Mouse (Mus musculus) intestine, embryonic 16.5 days (tissue): ENCODE measurements around the gene Uts2r. TPM values are rescaled to one million over a fixed set of nuclear protein-coding genes. Genes with fewer than 3 reads are reported as not detected.

Source experiments
- ATAC-seq: fragments of 200-750 bp; cut with Nextera tagmentation; 2 replicates; pipeline ENCODE4 v1.8.0; 2017; ENCODE audit warnings: moderate TSS enrichment, moderate library complexity
- H3K27ac ChIP-seq: fragments of 300-500 bp; sonication (generic); 2 replicates; pipeline ENCODE4 v1.5.1; 2014; ENCODE audit warnings: mild to moderate bottlenecking, low read length
- H3K27me3 ChIP-seq: fragments of 300-500 bp; sonication (generic); replicated peaks from 2 replicates; pipeline ENCODE4 v1.6.1; 2014; ENCODE audit warnings: low read length, control low read depth, mixed read lengths; ENCODE audit not compliant: control insufficient read depth, insufficient read depth
- H3K36me3 ChIP-seq: fragments of 300-500 bp; sonication (generic); 2 replicates; pipeline ENCODE4 v1.6.1; 2014; ENCODE audit warnings: low read length, control low read depth; ENCODE audit not compliant: control insufficient read depth, insufficient read depth
- H3K4me1 ChIP-seq: fragments of 300-500 bp; sonication (generic); 2 replicates; pipeline ENCODE4 v1.6.1; 2014; ENCODE audit warnings: low read length, control low read depth, mixed read lengths; ENCODE audit not compliant: control insufficient read depth, insufficient read depth
- H3K4me2 ChIP-seq: fragments of 300-500 bp; sonication (generic); 2 replicates; pipeline ENCODE4 v1.6.1; 2014; ENCODE audit warnings: low read depth, low read length, control low read depth
- H3K4me3 ChIP-seq: fragments of 300-500 bp; sonication (generic); 2 replicates; pipeline ENCODE4 v1.5.1; 2014; ENCODE audit warnings: mild to moderate bottlenecking, low read length
- H3K9ac ChIP-seq: fragments of 300-500 bp; sonication (generic); 2 replicates; pipeline ENCODE4 v1.6.1; 2014; ENCODE audit warnings: low read depth, low read length
- H3K9me3 ChIP-seq: fragments of 300-500 bp; sonication (generic); 2 replicates; pipeline ENCODE4 v1.6.1; 2016; ENCODE audit warnings: low read length, control low read depth; ENCODE audit not compliant: control insufficient read depth
- WGBS: fragments of 180-500 bp; shearing (Covaris S2); extraction: QIAGEN DNeasy Blood & Tissue Kit; methylation state at CpG from one replicate; pipeline ENCODE4 v1.1.7; 2014; 5-methylcytosine and 5-hydroxymethylcytosine counted together
- polyA plus RNA-seq: library from polyadenylated mRNA; unstranded; fragments of >200 nt; fragmentation: Nextera tagmentation; extraction: Ambion mirVana; gene quantifications from 2 replicates; pipeline ENCODE4 v1.2.1, GENCODE M21; 2015

The Uts2r gene
- not detected in 2 replicates for polyA plus RNA-seq

DNA sequence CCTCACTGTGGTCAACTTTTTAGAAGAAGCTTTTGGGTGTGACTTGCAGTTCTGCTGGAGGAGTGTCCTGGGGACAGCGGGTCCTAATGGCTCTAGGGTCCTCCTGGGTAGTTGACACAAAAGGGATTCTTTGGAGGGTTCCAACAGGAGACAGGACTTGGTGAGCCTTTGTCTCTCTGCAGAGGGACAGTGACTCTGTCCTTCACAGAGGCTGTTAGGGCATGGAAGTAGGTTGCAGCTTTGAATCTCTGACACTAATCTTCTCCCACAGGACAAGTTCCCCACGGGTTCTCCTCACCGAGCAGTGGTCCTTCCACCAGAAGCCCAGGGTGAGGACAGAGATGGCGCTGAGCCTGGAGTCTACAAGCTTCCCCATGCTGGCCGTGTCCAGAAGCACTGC, at the start of gene Uts2r:
Gene Uts2r, plus strand, starts transcription at position 301 of the 400 bp plus-strand sequence.
- 92% methylated on average over 5 of the region's 5 CpGs for WGBS
- Histone ChIP-seq H3K36me3 (no peaks in the 10 kb centered on the region), H3K27me3 (peaks cover 26% of the 10 kb centered on the region), H3K9me3 (no peaks in the 10 kb centered on the region), H3K4me2 (no peak within 1 kb of the TSS), H3K4me1 (0 out of 2 replicates have a peak, but pooled peaks cover 4% of the 10 kb centered on the region), H3K4me3 (no peak within 1 kb of the TSS), H3K9ac (no peak within 1 kb of the TSS), H3K27ac (no peak within 1 kb of the TSS)
- no peak for ATAC-seq

DNA sequence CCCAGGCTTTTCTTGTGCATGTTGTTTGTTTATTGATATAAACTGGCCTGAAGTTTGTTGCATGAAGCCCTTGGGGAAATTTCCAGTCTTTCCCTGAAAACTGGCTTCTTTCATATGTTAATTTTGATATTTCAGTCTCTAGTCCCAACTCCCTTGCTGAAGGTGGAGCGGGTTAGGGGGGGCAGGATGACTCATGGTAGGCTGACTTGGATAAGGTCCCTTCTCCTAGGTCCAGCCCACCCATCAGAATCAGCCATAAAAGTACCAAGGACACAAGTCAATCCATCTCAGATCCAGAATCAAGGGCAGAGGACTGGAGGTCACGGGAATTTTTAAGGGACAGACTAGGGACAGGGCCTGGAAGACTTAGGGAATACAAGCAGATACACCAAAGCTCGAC, 49.0 kb upstream of the Uts2r start:
- Histone ChIP-seq H3K27ac (no peak overlapping the region), H3K27me3 (no peaks in the 10 kb centered on the region), H3K36me3 (no peaks in the 10 kb centered on the region), H3K9me3 (no peaks in the 10 kb centered on the region), H3K4me1 (no peaks in the 10 kb centered on the region), H3K9ac (no peak overlapping the region), H3K4me3 (no peak overlapping the region), H3K4me2 (no peak overlapping the region)
- ATAC-seq = no peak
- WGBS = 92% methylated on average over 3 of the region's 3 CpGs

DNA sequence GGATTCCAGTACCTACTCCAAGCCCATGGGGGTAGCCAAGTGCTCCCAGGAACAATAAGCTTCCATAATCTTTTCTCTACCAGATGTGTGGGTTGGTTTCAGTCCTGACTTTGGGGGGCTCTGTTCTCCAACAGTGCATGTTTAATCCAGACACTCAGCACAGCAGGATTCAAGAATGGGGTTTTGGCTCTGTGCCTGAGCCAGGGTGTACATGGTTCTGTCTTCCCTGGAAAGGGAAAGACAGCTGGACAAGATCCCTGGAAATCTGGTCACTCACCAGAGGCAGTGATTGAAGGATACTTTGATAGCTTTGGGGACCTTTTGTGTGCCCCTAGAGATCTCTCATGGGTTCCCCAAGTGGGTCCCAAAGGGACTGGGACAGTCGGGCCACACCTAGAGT, 48.5 kb upstream of the Uts2r start:
- no peaks in the 10 kb centered on the region for H3K27me3 ChIP-seq
- no peaks in the 10 kb centered on the region for H3K36me3 ChIP-seq
- WGBS = 83% methylated on average over 1 of the region's 1 CpGs
- H3K27ac ChIP-seq = no peak overlapping the region
- no peak overlapping the region for H3K4me3 ChIP-seq
- H3K9me3 ChIP-seq = no peaks in the 10 kb centered on the region
- H3K9ac ChIP-seq = no peak overlapping the region
- no peak for ATAC-seq
- H3K4me2 ChIP-seq = no peak overlapping the region
- no peaks in the 10 kb centered on the region for H3K4me1 ChIP-seq

- 76% methylated on average over 5 of the region's 5 CpGs for WGBS
- Histone ChIP-seq H3K27ac (no peak overlapping the region), H3K36me3 (no peaks in the 10 kb centered on the region), H3K9ac (no peak overlapping the region), H3K4me1 (no peaks in the 10 kb centered on the region), H3K27me3 (no peaks in the 10 kb centered on the region), H3K4me2 (no peak overlapping the region), H3K9me3 (no peaks in the 10 kb centered on the region), H3K4me3 (no peak overlapping the region)
- ATAC-seq = no peak
These were observed 47.8 kb upstream of the Uts2r start for GRCm38 (mm10) chr11:121112091-121112775.

DNA sequence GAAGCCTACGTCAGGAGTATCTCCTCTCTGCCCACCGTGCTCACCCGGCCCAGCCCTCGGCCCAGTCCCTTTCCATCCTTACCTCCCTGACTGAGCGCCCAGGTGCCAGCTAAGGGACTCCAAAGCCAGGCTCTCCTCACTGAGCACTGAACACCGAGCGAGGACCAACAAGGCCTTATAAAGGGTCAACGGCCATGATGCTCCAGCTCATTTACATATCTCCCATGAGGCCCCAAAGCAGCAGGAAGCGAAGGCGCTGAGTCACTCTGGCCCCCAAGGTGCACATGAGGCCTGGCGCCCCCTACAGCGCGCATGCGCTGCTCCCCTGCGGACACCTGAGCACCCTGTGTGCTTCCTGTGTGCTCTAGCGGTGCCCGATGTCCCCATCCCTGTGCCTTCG, 42.0 kb upstream of the Uts2r start:
- no peaks in the 10 kb centered on the region for H3K36me3 ChIP-seq
- no peak overlapping the region for H3K4me2 ChIP-seq
- H3K27me3 ChIP-seq = no peaks in the 10 kb centered on the region
- no peak overlapping the region for H3K4me3 ChIP-seq
- no peak overlapping the region for H3K27ac ChIP-seq
- H3K9me3 ChIP-seq = no peaks in the 10 kb centered on the region
- no peak overlapping the region for H3K9ac ChIP-seq
- H3K4me1 ChIP-seq = no peaks in the 10 kb centered on the region
- WGBS = 89% methylated on average over 18 of the region's 18 CpGs
- ATAC-seq = no peak

- no peak within 1 kb of the TSS for H3K4me2 ChIP-seq
- no peaks in the 10 kb centered on the region for H3K9me3 ChIP-seq
- no peaks in the 10 kb centered on the region for H3K27me3 ChIP-seq
- H3K4me3 ChIP-seq = no peak within 1 kb of the TSS
- H3K36me3 ChIP-seq = no peaks in the 10 kb centered on the region
- no peaks in the 10 kb centered on the region for H3K4me1 ChIP-seq
- 77% methylated on average over 3 of the region's 3 CpGs for WGBS
- no peak within 1 kb of the TSS for H3K9ac ChIP-seq
- ATAC-seq = no peak
- no peak within 1 kb of the TSS for H3K27ac ChIP-seq
These were observed 41.5 kb upstream of the Uts2r start, which contains the start of gene Tex19.2 for GRCm38 (mm10) chr11:121118577-121118976. TSS of gene Tex19.2 (minus strand) at chr11:121118677.

GRCm38 (mm10) chr11:121121151-121121550, 38.9 kb upstream of the Uts2r start:
- Histone ChIP-seq H3K9ac (no peak overlapping the region), H3K4me3 (no peak overlapping the region), H3K4me2 (no peak overlapping the region), H3K27me3 (no peaks in the 10 kb centered on the region), H3K27ac (no peak overlapping the region), H3K36me3 (no peaks in the 10 kb centered on the region), H3K9me3 (no peaks in the 10 kb centered on the region), H3K4me1 (no peaks in the 10 kb centered on the region)
- 58% methylated on average over 3 of the region's 3 CpGs for WGBS
- no peak for ATAC-seq

DNA sequence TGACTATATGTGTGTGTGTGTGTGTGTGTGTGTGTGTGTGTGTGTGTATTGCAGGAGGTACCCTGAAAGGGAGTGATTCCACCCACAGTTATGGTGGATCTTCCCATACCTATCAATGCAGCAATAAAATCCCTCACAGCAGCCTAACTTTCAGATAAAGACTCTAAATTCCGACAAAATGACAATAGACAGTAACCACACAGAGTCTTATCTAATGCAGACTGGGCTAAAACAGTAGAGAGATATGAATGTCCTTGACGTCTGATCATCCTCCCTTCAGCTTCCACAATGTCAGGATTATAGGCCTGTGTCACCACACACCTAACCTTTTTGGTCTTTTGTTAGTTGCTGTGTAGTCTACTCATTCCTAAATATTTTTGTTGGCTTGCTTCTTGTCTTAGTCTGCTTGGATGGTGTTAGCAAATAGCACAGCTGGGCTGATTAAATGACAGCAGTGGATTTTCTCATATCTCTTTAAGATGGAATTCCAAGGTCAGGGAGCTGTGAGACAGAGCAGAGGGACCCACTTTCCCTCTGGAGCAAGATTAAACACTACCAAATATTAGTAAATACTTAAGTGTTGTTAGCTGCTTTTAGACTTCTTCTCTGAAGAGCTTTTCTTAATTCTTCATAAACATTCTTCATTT, 37.9 kb upstream of the Uts2r start:
- Histone ChIP-seq H3K9ac (no peak overlapping the region), H3K36me3 (no peaks in the 10 kb centered on the region), H3K4me2 (no peak overlapping the region), H3K4me1 (no peaks in the 10 kb centered on the region), H3K27ac (no peak overlapping the region), H3K4me3 (no peak overlapping the region), H3K27me3 (no peaks in the 10 kb centered on the region), H3K9me3 (no peaks in the 10 kb centered on the region)
- no peak for ATAC-seq
- 39% methylated on average over 2 of the region's 2 CpGs for WGBS

DNA sequence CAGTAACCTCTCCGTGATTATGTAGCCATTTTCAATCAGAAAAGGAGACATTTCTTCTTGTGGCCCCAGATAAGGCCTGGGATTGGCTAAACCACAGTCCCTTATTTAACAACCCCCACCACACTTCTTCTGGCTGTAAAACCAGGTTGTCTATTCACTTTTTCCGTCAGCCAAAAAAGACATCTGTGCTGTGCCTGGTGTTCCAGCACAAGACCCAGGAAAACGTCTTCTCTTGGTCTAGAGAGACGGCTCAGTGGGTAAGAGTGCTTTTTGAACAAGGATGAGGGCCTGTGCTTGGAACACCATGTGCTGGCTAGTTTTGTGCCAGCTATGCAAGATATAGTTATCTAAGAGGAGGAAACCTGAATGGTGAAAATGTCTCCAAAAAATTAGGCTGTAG, 36.6 kb upstream of the Uts2r start:
- H3K9me3 ChIP-seq = no peaks in the 10 kb centered on the region
- no peak overlapping the region for H3K9ac ChIP-seq
- H3K27ac ChIP-seq = no peak overlapping the region
- H3K4me1 ChIP-seq = no peaks in the 10 kb centered on the region
- WGBS = 95% methylated on average over 4 of the region's 4 CpGs
- no peak for ATAC-seq
- no peaks in the 10 kb centered on the region for H3K27me3 ChIP-seq
- H3K36me3 ChIP-seq = no peaks in the 10 kb centered on the region
- no peak overlapping the region for H3K4me3 ChIP-seq
- no peak overlapping the region for H3K4me2 ChIP-seq
